Mouse (Mus musculus): ENCODE measurements at regions not wholly inside any gene's neighbourhood (a gene's known extent, or its start where the extent isn't known, plus 50 kb on each side); places are given as distances from the start of the nearest gene placed in this dataset.

GRCm38 (mm10) chr6:82831211-82831610, 57.0 kb upstream of the Hk2 start:
- TF ChIP-seq CTCF (IDR thresholded peaks at IDR 0.05; ENCODE audit: low read depth) (no peak), EP300 (IDR thresholded peaks at IDR 0.05; ENCODE audit: low read depth) (no peak)

Measured in heart, postnatal 0 days (tissue).